ENCODE assay signal across 14 mouse cellular contexts in the genomic region with DNA sequence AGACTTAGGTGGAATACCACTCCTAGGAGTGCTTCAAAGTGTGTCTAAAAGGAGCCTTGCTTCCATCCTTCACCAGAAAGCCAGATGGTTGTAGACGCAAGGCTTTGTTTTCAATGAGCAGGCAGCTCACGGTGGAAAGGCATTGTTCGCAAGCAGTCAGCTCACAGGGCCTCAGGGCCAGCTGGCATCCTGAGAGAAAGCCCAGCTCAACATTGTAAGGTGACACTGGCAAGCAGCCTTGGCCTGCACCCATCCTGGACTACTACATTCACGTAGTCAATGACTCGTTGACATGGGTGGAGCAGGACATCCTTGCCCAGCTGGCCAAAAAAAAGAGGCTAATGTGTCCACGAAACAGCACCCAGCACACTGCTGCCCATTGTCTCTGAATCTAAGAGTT.
DNase-seq lines count a peak whose midpoint lies in the region; ATAC-seq lines count a peak whose summit lies in the region.
"Had no signal": no experiment of that assay in that cellular context is flagged by ENCODE, and none has a peak within 500 bp of the region (broad histone marks: within the 10 kb centered on the region; RNA-seq: fewer than 3 reads in every experiment).

No protein-coding gene starts in this region.

- H3K27me3 ChIP-seq in forebrain, embryonic 10.5 days (ENCODE audit: poor library complexity, severe bottlenecking), result no peaks in the 10 kb centered on the region
- no peaks in the 10 kb centered on the region for H3K27me3 ChIP-seq in forebrain, embryonic 11.5 days (ENCODE audit: control insufficient read depth, insufficient read depth, low read length)
- H3K27me3 ChIP-seq in neural tube, embryonic 15.5 days (replicated peaks), result no peaks in the 10 kb centered on the region
- H3K27me3 ChIP-seq: heart, embryonic 13.5 days; intestine, embryonic 15.5 days had no signal

- no peak overlapping the region for H3K9ac ChIP-seq in forebrain, embryonic 11.5 days (ENCODE audit: low read length)
- no peak overlapping the region for H3K9ac ChIP-seq in neural tube, embryonic 15.5 days (replicated peaks)
- H3K9ac ChIP-seq: heart, embryonic 13.5 days; intestine, embryonic 15.5 days had no signal

- H3K36me3 ChIP-seq in forebrain, embryonic 10.5 days (replicated peaks), result no peaks in the 10 kb centered on the region
- H3K36me3 ChIP-seq in forebrain, embryonic 11.5 days (ENCODE audit: control insufficient read depth, insufficient read depth, low read length), result no peaks in the 10 kb centered on the region
- no peaks in the 10 kb centered on the region for H3K36me3 ChIP-seq in neural tube, embryonic 15.5 days
- H3K36me3 ChIP-seq: heart, embryonic 13.5 days; intestine, embryonic 15.5 days had no signal

- peaks cover 10% of the 10 kb centered on the region for H3K4me1 ChIP-seq in forebrain, embryonic 10.5 days
- no peaks in the 10 kb centered on the region for H3K4me1 ChIP-seq in forebrain, embryonic 11.5 days (replicated peaks; ENCODE audit: control insufficient read depth, insufficient read depth, low read length)
- peaks cover 5% of the 10 kb centered on the region for H3K4me1 ChIP-seq in neural tube, embryonic 15.5 days
- H3K4me1 ChIP-seq: intestine, embryonic 15.5 days had no signal

- no peak overlapping the region for H3K4me2 ChIP-seq in forebrain, embryonic 11.5 days (ENCODE audit: low read depth, low read length, severe bottlenecking)
- no peak overlapping the region for H3K4me2 ChIP-seq in neural tube, embryonic 15.5 days
- H3K4me2 ChIP-seq: heart, embryonic 13.5 days; intestine, embryonic 15.5 days had no signal

- intact Hi-C loops in left cerebral cortex, postnatal 4 days (cut with DNase I), result no loop called here

- WGBS in forebrain, embryonic 10.5 days, result 69% methylated on average over 6 of the region's 6 CpGs
- 69% methylated on average over 6 of the region's 6 CpGs for WGBS in forebrain, embryonic 11.5 days
- 52% methylated on average over 6 of the region's 6 CpGs for WGBS in neural tube, embryonic 15.5 days

- peak overlapping the region; percentile 53 for H3K27ac ChIP-seq in forebrain, embryonic 10.5 days
- H3K27ac ChIP-seq in forebrain, embryonic 11.5 days (ENCODE audit: low read depth, low read length), result no peak overlapping the region
- H3K27ac ChIP-seq in neural tube, embryonic 15.5 days (replicated peaks), result 0 out of 2 replicates have a peak overlapping the region, but pooled peaks have one; percentile 9
- H3K27ac ChIP-seq: heart, embryonic 13.5 days; intestine, embryonic 15.5 days had no signal

- no peak overlapping the region for H3K4me3 ChIP-seq in forebrain, embryonic 10.5 days
- no peak overlapping the region for H3K4me3 ChIP-seq in forebrain, embryonic 11.5 days (ENCODE audit: low read depth, low read length)
- no peak overlapping the region for H3K4me3 ChIP-seq in neural tube, embryonic 15.5 days (replicated peaks)
- H3K4me3 ChIP-seq: heart, embryonic 13.5 days; intestine, embryonic 15.5 days had no signal

- DNase-seq in forebrain, embryonic 10.5 days (ENCODE audit: extremely low spot score, low spot score), result no peak
- no peak for DNase-seq in forebrain, embryonic 11.5 days (ENCODE audit: low spot score)
- peak; percentile 31 for DNase-seq in left cerebral cortex, postnatal 4 days
- DNase-seq in left cerebral cortex, adult 9 months (ENCODE audit: low spot score in 2 of 2), result no peak
- DNase-seq in cerebellum, postnatal 25 days, result peak; percentile 57 to 70
- DNase-seq in urinary bladder, postnatal 10 days (ENCODE audit: low spot score), result no peak
- no peak for DNase-seq in adrenal gland, postnatal 10 days
- DNase-seq: B cell, adult 2 months; kidney, postnatal 4 days; lung, adult 18-20 months; thymus, adult 2 months had no signal

- no peak for ATAC-seq in forebrain, embryonic 11.5 days (replicated peaks; ENCODE audit: low FRiP score)
- no peak for ATAC-seq in neural tube, embryonic 15.5 days (ENCODE audit: low FRiP score)
- ATAC-seq: intestine, embryonic 15.5 days had no signal

- no peaks in the 10 kb centered on the region for H3K9me3 ChIP-seq in forebrain, embryonic 10.5 days
- no peaks in the 10 kb centered on the region for H3K9me3 ChIP-seq in forebrain, embryonic 11.5 days (ENCODE audit: control insufficient read depth, low read length)
- H3K9me3 ChIP-seq in neural tube, embryonic 15.5 days (replicated peaks), result no peaks in the 10 kb centered on the region
- H3K9me3 ChIP-seq: heart, embryonic 13.5 days; intestine, embryonic 15.5 days had no signal

Comparison
In these comparisons a context has a peak if more than half of its experiments do, and no peak if none do; other contexts are left out.
1. DNase-seq: peak in left cerebral cortex, postnatal 4 days (single experiment) and cerebellum, postnatal 25 days (2 of 2); none in forebrain, embryonic 10.5 days (single experiment), forebrain, embryonic 11.5 days (single experiment), left cerebral cortex, adult 9 months (0 of 2), urinary bladder, postnatal 10 days (single experiment) and adrenal gland, postnatal 10 days (single experiment).